Mouse (Mus musculus): ENCODE results near the gene Noxo1.

The Noxo1 gene

DNA sequence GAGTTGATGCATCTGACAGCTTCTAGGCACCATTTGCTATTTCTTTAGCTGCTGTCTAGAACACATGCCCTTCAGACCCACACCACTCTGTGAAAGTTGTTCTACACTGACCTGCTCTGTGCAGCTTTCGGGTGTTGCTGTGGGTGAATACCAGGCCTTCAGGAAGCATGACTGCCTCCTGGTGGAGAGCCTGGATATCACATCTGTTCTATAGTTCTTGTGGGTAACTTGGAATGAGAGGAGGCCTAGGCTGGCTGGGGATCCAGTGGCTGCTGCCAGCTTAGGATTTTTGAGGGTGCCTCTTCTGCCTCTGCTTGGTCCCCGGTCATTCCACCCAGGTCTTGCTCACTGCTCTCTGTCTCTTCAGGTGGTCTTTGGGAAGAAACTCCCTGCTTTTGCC, 19.8 kb upstream of the Noxo1 start:
- intact Hi-C loops (cut with DNase I) = no loop called here

- intact Hi-C loops (cut with DNase I) = no loop called here
These were observed 19.2 kb upstream of the Noxo1 start for GRCm38 (mm10) chr17:24676877-24677276.

- intact Hi-C loops (cut with DNase I) = no loop called here
These were observed 18.4 kb upstream of the Noxo1 start for GRCm38 (mm10) chr17:24677500-24678080.

- intact Hi-C loops (cut with DNase I) = no loop called here
These were observed 9.5 kb upstream of the Noxo1 start for GRCm38 (mm10) chr17:24686514-24686913.

GRCm38 (mm10) chr17:24687146-24687595, 8.9 kb upstream of the Noxo1 start:
- intact Hi-C loops (cut with DNase I) = no loop called here

- intact Hi-C loops (cut with DNase I) = no loop called here
These were observed 8.4 kb upstream of the Noxo1 start for GRCm38 (mm10) chr17:24687599-24687998.

DNA sequence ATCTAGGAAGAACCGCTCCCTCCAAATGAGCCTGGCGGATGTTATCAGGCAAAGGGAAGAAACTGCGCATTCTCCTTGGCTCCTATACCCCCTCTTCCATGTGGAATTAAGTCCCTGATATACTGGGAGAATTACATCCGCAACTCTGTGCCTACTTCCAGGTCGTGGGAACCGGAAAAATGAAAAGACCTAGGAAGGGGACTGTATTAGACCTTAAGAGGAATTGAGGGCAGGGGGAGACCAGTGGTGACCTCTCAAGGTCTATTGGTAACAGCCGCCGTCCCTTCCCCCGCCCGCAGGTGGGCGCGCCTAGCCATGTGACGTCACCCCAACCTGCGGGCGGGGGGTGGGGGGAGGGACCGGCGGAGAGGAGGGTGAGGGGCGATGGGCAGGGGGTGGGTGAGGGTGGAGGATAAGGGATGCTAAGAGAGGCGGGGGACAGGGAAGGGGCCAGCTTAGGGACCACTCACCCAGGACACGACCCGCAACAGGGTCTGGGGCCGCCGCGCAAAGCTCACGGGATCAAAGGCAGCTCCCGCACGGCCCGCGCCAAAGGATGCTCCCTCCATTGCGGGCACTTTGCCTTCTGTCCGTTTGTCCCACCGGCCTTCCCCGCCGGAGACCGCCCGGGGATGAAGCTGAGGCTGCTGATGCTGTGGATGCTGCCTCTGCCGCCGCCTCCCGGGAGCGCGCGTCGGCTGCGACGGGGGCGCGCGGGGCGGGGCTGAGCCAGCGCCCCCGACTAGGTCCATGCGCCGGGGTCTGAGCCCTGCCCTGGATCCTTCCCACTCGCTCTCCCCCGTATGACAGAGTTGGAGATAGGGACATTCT, 6.6 kb upstream of the Noxo1 start, which contains the start of gene Syngr3:
Syngr3 (minus strand) TSS at position 705 of the 831 bp plus-strand sequence.
- intact Hi-C loops (cut with DNase I) = no loop called here

DNA sequence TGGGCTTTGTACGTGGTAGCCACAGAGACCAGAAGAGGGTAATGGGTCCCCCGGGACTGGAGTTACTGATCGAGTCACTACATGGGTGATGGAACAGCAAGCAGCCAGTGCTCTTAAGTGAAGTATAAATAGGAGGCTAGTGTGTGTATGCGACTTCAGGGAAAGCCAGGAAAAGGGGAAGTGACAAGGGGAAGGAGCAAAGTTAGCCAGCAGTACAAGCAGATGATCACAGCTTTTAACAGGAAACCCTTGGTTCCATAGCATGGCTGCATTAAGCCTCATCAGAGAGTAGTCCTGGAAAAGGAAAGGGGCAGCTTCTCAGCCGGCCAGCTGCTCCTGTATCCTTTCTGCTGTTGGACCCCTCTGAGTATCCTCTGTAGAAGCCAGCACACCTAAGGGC, 3.6 kb upstream of the Noxo1 start:
- intact Hi-C loops (cut with DNase I) = no loop called here

- intact Hi-C loops (cut with DNase I) = no loop called here
These were observed 566 bp upstream of the Noxo1 start for GRCm38 (mm10) chr17:24695326-24696010.

- intact Hi-C loops (cut with DNase I) = no loop called here
These were observed 2.0 kb downstream of the Noxo1 start for GRCm38 (mm10) chr17:24697985-24698384.

DNA sequence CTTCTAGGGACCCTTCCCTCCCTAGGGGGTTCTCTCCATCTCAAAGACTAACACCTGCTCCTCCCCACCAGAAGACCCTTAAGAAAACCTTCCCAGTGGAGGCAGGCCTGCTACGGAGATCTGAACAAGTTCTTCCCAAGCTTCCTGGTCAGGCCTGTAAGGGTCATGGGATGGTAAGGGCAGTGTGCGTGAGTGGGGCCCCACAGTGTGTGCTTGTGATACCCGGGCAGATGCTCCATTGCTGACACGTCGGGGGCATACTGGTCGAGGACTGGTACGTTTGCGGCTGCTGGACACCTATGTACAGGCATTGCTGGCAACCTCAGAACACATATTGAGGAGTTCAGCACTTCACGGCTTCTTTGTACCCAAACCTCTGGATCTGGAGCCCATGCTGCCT, 2.7 kb downstream of the Noxo1 start:
- intact Hi-C loops (cut with DNase I) = no loop called here

DNA sequence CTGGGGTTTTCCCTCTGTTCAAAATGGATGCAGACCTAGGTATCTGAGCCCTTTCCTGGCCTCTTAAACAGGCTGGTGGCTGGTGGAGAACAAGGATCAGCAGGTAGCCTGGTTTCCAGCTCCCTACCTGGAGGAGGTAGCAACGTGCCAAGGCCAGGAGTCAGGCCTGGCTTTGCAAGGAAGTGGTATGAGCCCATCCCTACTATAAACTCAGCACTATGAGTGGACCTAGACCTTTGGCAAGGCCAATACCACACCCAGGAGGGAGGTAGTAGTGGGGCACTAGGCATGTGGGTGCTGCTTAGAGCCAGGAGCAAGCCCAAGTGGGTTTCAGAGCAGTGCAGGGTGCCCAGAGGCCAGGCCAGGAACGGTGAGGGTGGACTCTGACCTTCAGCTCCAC, 3.4 kb downstream of the Noxo1 start:
- intact Hi-C loops (cut with DNase I) = no loop called here

DNA sequence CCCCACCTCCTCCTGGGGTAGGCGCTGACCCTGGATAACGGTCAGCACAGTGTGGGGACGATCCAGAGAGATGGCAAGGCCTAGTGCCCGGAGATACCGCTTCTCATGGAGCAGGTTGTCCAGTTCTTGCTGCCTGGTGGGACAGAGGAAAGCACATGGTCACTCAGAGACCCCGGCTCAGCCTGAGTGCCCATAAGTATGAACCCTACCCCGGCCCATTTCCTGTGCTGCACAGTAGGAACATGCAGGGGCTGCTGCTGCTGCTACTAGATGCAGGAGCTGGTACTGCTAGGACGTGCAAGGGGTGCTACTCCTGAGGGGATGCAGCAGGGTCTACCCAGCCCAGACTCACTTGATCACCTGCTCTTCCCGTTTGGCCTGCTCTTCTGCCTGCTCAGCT, 5.2 kb downstream of the Noxo1 start:
- intact Hi-C loops (cut with DNase I) = no loop called here

DNA sequence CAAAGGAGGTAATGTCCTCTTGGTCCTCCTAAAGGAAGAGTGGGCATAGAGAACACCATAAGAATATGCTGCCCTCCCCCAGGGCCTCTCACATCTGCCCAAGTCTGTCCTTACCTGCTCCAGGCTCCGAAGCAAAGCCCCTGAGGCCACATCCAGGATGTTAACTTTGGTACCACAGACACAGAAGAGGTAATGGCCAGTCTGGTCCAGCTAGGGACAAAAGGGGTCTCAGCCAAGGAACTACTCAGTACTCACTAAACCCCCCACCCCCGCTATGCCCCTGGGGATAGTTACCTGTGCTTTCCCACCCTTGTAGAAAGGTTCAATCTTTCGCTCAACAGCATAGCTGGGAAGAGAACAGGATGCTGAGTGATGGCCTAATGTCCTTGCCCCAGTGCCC, 9.8 kb downstream of the Noxo1 start:
- intact Hi-C loops (cut with DNase I) = no loop called here

- intact Hi-C loops (cut with DNase I) = no loop called here
These were observed 11.2 kb downstream of the Noxo1 start, which contains the start of gene Tbl3 for GRCm38 (mm10) chr17:24706982-24707800. TSS of gene Tbl3 (minus strand) at chr17:24707660.

- intact Hi-C loops (cut with DNase I) = no loop called here
These were observed 11.9 kb downstream of the Noxo1 start for GRCm38 (mm10) chr17:24707801-24708425.

GRCm38 (mm10) chr17:24708646-24709045, 12.6 kb downstream of the Noxo1 start:
- intact Hi-C loops (cut with DNase I) = no loop called here

DNA sequence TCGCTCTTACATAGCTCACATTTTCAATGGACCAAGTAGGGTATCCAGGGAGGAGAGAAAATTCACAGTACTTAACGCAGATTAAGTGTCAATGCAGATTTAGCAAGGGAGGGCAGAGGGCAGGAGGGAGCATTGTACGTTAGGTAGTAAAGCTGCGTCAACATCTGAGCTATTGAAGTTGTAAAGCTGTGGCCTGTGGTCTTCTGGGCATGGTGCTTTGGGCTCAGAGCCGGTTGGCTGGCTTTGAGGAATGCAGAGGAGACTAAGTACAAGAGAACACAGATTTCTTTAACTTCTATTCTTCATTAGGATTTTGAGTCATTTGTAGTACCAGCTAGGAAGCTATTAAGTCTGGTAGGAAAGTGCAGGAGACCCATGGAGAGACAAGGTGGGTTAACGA, 19.5 kb downstream of the Noxo1 start:
- intact Hi-C loops (cut with DNase I) = no loop called here

DNA sequence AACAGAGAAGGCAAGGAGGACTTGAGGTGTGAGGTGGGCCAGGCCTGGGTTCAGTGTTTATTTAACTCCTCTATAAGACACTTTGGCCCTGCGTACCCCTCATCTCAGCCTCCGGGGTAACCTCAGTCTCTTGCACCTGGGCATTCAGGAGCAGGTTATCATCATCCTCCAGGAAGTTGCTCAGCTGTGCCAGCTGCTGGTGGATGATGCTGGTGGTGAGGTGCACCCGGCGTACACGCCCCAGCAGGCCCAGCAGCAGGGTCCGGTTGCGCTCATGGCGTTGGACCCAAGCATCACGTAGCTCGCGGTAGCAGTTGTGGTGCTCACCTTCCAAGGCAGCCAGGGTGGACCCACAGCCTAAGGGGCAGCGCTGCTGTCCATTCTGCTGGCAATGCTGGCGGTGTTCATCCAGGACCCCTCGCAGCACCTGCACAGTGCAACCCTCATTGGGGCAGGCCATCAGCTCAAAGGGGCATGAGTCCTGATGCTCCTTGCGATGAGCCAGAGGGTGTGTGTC, 20.2 kb downstream of the Noxo1 start:
- intact Hi-C loops (cut with DNase I) = no loop called here

DNA sequence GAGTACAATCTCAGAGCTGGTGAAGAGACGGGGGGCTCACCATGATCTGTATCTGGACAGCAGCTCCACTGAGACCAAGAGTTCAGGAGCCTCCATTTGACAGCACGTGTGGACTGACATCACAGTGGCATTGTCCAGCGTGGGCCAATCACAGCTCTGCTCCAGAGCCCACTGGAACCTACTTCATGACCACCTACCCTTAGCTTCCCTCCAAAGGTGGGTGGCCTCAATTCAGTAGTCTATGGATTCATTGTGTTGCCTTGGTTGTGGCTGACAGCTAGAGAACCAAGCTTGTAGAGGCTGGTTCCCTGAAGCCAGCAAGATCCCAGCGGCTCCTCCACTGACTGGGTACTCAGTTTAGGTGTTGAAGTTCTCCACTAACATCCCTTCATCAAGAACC, 21.9 kb downstream of the Noxo1 start, which contains the start of the genes Rnf151 and Rps2:
Rnf151 (minus strand) TSS at position 121 of the 400 bp plus-strand sequence.
Rps2 (plus strand) TSS at position 174 of the 400 bp plus-strand sequence.
- intact Hi-C loops (cut with DNase I) = no loop called here

Data from adrenal gland (tissue).